7 mouse cellular contexts compared by ENCODE assay signal in genomic region chr3:100681448-100682092, GRCm38 (mm10). TPM values are rescaled to one million over a fixed set of nuclear protein-coding genes. Genes with fewer than 3 reads are reported as not detected.
DNase-seq lines count a peak whose midpoint lies in the region; ATAC-seq and TF ChIP-seq lines count a peak whose summit lies in the region.

No protein-coding gene starts in this region.

- H3K36me3 ChIP-seq in MEL (ENCODE audit: control insufficient read depth in 1 of 2, insufficient read depth in 2 of 2, low read length in 2 of 2): peaks cover 0 to 33% of the 10 kb centered on the region in 2 experiments; a peak in 2 of 4 replicates
- H3K36me3 ChIP-seq in hindbrain, embryonic 10.5 days: 0 out of 2 replicates have a peak, but pooled peaks cover 7% of the 10 kb centered on the region

- TF ChIP-seq EP300 in MEL (IDR thresholded peaks at IDR 0.05; ENCODE audit: low read depth in 1 of 2, low read length in 2 of 2): no peak

- DNase-seq in MEL (ENCODE audit: low read depth, low spot score): no peak
- peak; percentile 51 for DNase-seq in brain, embryonic 14.5 days (ENCODE audit: low read depth)
- DNase-seq in hindbrain, embryonic 10.5 days (ENCODE audit: low spot score): peak; percentile 30
- DNase-seq in lung, postnatal 10 days: peak; percentile 26
- no peak for DNase-seq in urinary bladder, postnatal 25 days (ENCODE audit: low spot score)
- no peak for DNase-seq in right cerebral cortex, postnatal 25 days

- peak overlapping the region; percentile 20 to 97 for H3K4me3 ChIP-seq in MEL (ENCODE audit: control insufficient read depth in 1 of 2, insufficient read depth in 1 of 2, low read depth in 2 of 2, low read length in 2 of 2)
- H3K4me3 ChIP-seq in hindbrain, embryonic 10.5 days: peak overlapping the region; percentile 75; the same call in 1 of the 2 replicates

- H3K27ac ChIP-seq in MEL (ENCODE audit: control insufficient read depth, low read depth, low read length): no peak overlapping the region
- H3K27ac ChIP-seq in hindbrain, embryonic 10.5 days: no peak overlapping the region

- no peaks in the 10 kb centered on the region for H3K27me3 ChIP-seq in MEL (ENCODE audit: control insufficient read depth in 1 of 2, insufficient read depth in 2 of 2, low read length in 2 of 2)
- H3K27me3 ChIP-seq in hindbrain, embryonic 10.5 days (ENCODE audit: insufficient read depth, poor library complexity, severe bottlenecking): no peaks in the 10 kb centered on the region

- H3K9ac ChIP-seq in MEL (ENCODE audit: control insufficient read depth, low read depth, low read length, poor library complexity, severe bottlenecking): no peak overlapping the region

- peaks cover 17 to 19% of the 10 kb centered on the region in 2 experiments for H3K4me1 ChIP-seq in MEL (ENCODE audit: control insufficient read depth in 1 of 2, insufficient read depth in 2 of 2, low read length in 2 of 2)
- H3K4me1 ChIP-seq in hindbrain, embryonic 10.5 days (replicated peaks): peaks cover 46% of the 10 kb centered on the region

- peaks cover 72% of the 10 kb centered on the region for H3K79me2 ChIP-seq in MEL (ENCODE audit: control insufficient read depth, insufficient read depth, low read length, poor library complexity)

- no peak for TF ChIP-seq POLR2A in MEL (IDR thresholded peaks at IDR 0.05; ENCODE audit: control insufficient read depth in 1 of 2, insufficient read depth in 1 of 2, low read depth in 1 of 2, low read length in 2 of 2, poor library complexity in 1 of 2)
- no peak for TF ChIP-seq POLR2A in brain, embryonic 14.5 days (IDR thresholded peaks at IDR 0.05; ENCODE audit: borderline replicate concordance, extremely low read depth, insufficient read depth, insufficient read length, poor library complexity, severe bottlenecking)

- TF ChIP-seq CTCF in MEL (IDR thresholded peaks at IDR 0.05 in 2 of 3, conservative IDR thresholded peaks at IDR 0.05 in 1 of 3; ENCODE audit: control insufficient read depth in 1 of 3, insufficient read depth in 1 of 3, low read depth in 2 of 3, low read length in 3 of 3, poor library complexity in 1 of 3, severe bottlenecking in 1 of 3): no peak
- TF ChIP-seq CTCF in brain, embryonic 14.5 days (IDR thresholded peaks at IDR 0.05; ENCODE audit: borderline replicate concordance, extremely low read depth, insufficient read depth, insufficient read length): no peak

- no peaks in the 10 kb centered on the region for H3K9me3 ChIP-seq in MEL (replicated peaks; ENCODE audit: insufficient read depth, low read length)
- no peaks in the 10 kb centered on the region; the same call in 1 of the 2 replicates for H3K9me3 ChIP-seq in hindbrain, embryonic 10.5 days

- TF ChIP-seq RAD21 in MEL (IDR thresholded peaks at IDR 0.05; ENCODE audit: low read depth, low read length): no peak

- WGBS in hindbrain, embryonic 10.5 days: 26% methylated on average over 11 of the region's 11 CpGs

- ATAC-seq in frontal cortex, adult (ENCODE audit: low TSS enrichment): no peak

TF ChIP-seq in MEL, 35 proteins besides CTCF, POLR2A, EP300 and RAD21:
- peak; percentile 2; the same call in 1 of the 2 replicates for TF ChIP-seq CHD1 (IDR thresholded peaks at IDR 0.05; ENCODE audit: low read depth, low read length)
- TF ChIP-seq MXI1 (IDR thresholded peaks at IDR 0.05; ENCODE audit: low read depth, low read length): no peak

RNA-seq across cellular contexts. Expression of gene Man1a2, which starts 3.7 kb away (rescaled TPM):
- 33.2 and 33.3 TPM in 2 replicates for total RNA-seq in MEL (2012; rRNA removed)
- 100 to 1,000 TPM in 1 of 2 experiments, 10 to 100 TPM in 1; 27.1 to 261 TPM for polyA plus RNA-seq in MEL (2012; ENCODE audit: insufficient read depth in 1 of 2, insufficient read length in 2 of 2, low read depth in 1 of 2, low replicate concordance in 2 of 2, missing spikeins in 1 of 2)
- polyA plus RNA-seq in brain, embryonic 14.5 days (2012; rRNA removed): 13.5 and 20.1 TPM in 2 replicates
- 50.1 and 50.7 TPM in 2 replicates for polyA plus RNA-seq in hindbrain, embryonic 10.5 days (2016; fragmentation: Nextera tagmentation; extraction: Ambion mirVana)

Comparison
In these comparisons a context has a peak if more than half of its experiments do, and no peak if none do; other contexts are left out.
1. DNase-seq: peak in brain, embryonic 14.5 days (single experiment), hindbrain, embryonic 10.5 days (single experiment) and lung, postnatal 10 days (single experiment); none in MEL (single experiment), urinary bladder, postnatal 25 days (single experiment) and right cerebral cortex, postnatal 25 days (single experiment).